Mouse (Mus musculus): ENCODE measurements at regions not wholly inside any gene's neighbourhood (a gene's known extent, or its start where the extent isn't known, plus 50 kb on each side); places are given as distances from the start of the nearest gene placed in this dataset.
"Not testable (repeated sequence)": the region's sequence is repeated elsewhere in the genome, so short reads cannot be mapped to it uniquely, and the experiment has no call there.

DNA sequence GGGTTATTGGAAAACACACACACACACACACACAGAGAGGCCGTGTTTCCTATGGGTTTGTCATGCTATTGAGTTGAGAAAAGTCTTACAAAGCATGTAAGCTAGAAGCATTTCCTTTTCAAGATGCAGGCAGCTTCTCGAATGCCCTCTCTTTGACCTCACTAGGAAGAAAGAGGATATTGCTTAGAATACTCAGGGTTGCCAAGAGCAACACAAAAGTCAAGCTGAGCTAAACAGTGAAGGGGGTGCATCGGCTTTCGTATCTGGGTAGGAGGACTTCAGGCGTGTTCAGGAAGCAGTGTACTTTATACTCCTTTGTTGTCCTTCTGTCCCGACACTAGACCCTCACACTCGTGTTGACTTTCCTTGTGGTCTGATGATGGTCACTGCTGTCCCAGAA, 246.5 kb downstream of the Prex1 start:
- no peaks in the 10 kb centered on the region for H3K36me3 ChIP-seq (ENCODE audit: control insufficient read depth, insufficient read depth)
- WGBS (ENCODE audit: insufficient replicate concordance) = 43% methylated on average over 7 of the region's 7 CpGs
- H3K27ac ChIP-seq (ENCODE audit: low read length) = no peak overlapping the region
- no peaks in the 10 kb centered on the region for H3K9me3 ChIP-seq (replicated peaks; ENCODE audit: control insufficient read depth, low read length)
- no peaks in the 10 kb centered on the region for H3K4me1 ChIP-seq (ENCODE audit: control insufficient read depth, low read depth, low read length)
- no peaks in the 10 kb centered on the region for H3K27me3 ChIP-seq (ENCODE audit: control insufficient read depth, insufficient read depth, low read depth, low read length)
- ATAC-seq (ENCODE audit: low read depth) = no peak
- no peak overlapping the region for H3K4me2 ChIP-seq (ENCODE audit: low read depth, low read length)
- no peak overlapping the region for H3K4me3 ChIP-seq (ENCODE audit: low read depth, low read length)
- H3K9ac ChIP-seq (ENCODE audit: low read depth, low read length) = no peak overlapping the region

DNA sequence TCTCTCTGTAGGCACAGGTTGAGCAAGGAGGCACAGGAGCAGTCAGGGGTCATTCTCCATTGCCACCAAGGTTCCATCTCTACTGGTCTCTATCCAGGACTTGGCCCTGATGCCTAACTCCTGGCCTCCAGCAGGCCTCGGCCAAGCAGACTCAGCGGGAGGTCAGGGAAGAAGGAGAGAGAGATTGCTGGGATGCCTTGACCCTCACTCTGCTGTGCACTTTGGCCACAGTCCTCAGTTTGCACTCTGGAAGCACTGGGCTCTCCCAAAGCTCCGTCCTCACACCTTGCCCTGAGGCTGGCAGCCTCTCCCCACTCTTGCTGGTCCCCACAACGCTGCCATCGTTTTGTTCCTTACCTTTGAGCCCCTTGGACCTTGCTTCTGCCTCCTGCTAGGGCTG, 248.1 kb downstream of the Prex1 start:
- Histone ChIP-seq H3K27me3 (ENCODE audit: control insufficient read depth, insufficient read depth, low read depth, low read length) (no peaks in the 10 kb centered on the region), H3K9ac (ENCODE audit: low read depth, low read length) (no peak overlapping the region), H3K9me3 (replicated peaks; ENCODE audit: control insufficient read depth, low read length) (no peaks in the 10 kb centered on the region), H3K27ac (ENCODE audit: low read length) (no peak overlapping the region), H3K36me3 (ENCODE audit: control insufficient read depth, insufficient read depth) (no peaks in the 10 kb centered on the region), H3K4me2 (ENCODE audit: low read depth, low read length) (no peak overlapping the region), H3K4me1 (ENCODE audit: control insufficient read depth, low read depth, low read length) (no peaks in the 10 kb centered on the region), H3K4me3 (ENCODE audit: low read depth, low read length) (no peak overlapping the region)
- no peak for ATAC-seq (ENCODE audit: low read depth)
- WGBS (ENCODE audit: insufficient replicate concordance) = 49% methylated on average over 5 of the region's 5 CpGs

DNA sequence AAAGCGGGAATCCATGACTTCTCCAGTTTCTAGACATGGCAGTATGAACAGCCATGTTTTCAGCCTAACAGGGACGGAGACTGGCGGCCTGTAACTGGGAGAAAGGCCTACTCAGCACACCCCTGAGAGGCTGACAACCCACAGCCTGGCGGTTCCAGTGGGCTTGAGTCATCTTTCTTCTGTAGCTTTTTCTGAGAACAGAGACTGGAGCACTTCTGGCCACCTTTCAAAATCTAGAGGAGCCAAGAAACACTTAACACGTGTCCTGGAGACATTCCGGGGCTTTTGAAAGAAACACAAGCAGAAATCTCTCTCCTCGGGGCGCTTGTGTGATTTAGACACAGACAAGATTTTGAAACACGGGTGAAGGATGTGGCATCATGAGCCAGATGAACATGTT, 250.1 kb downstream of the Prex1 start:
- Histone ChIP-seq H3K4me3 (ENCODE audit: low read depth, low read length) (no peak overlapping the region), H3K4me1 (ENCODE audit: control insufficient read depth, low read depth, low read length) (no peaks in the 10 kb centered on the region), H3K9me3 (replicated peaks; ENCODE audit: control insufficient read depth, low read length) (no peaks in the 10 kb centered on the region), H3K27ac (ENCODE audit: low read length) (no peak overlapping the region), H3K36me3 (ENCODE audit: control insufficient read depth, insufficient read depth) (no peaks in the 10 kb centered on the region), H3K4me2 (ENCODE audit: low read depth, low read length) (no peak overlapping the region), H3K27me3 (ENCODE audit: control insufficient read depth, insufficient read depth, low read depth, low read length) (no peaks in the 10 kb centered on the region), H3K9ac (ENCODE audit: low read depth, low read length) (no peak overlapping the region)
- ATAC-seq (ENCODE audit: low read depth) = no peak
- WGBS (ENCODE audit: insufficient replicate concordance) = 64% methylated on average over 9 of the region's 9 CpGs

DNA sequence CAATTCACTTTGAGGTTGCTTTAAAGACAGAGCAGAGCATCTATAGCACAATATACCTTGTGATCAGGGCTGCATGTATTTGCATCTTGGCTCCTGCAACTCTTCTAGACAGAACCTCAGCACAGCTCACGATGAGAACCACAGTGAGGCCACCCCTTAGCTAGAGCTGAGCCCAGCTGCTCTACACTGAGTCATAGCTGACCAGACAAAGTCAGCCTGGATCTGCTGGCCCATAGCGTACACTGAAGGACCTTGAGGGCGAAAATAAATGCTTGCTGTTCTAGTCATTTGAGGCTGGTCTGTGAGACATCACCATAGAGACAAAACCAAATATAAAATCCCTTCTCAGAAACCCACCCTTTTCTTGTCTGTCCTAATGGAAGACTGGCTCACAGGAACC, 251.7 kb downstream of the Prex1 start:
- Histone ChIP-seq H3K4me2 (ENCODE audit: low read depth, low read length) (no peak overlapping the region), H3K4me3 (ENCODE audit: low read depth, low read length) (no peak overlapping the region), H3K36me3 (ENCODE audit: control insufficient read depth, insufficient read depth) (no peaks in the 10 kb centered on the region), H3K27ac (ENCODE audit: low read length) (no peak overlapping the region), H3K9ac (ENCODE audit: low read depth, low read length) (no peak overlapping the region), H3K27me3 (ENCODE audit: control insufficient read depth, insufficient read depth, low read depth, low read length) (no peaks in the 10 kb centered on the region), H3K4me1 (ENCODE audit: control insufficient read depth, low read depth, low read length) (no peaks in the 10 kb centered on the region), H3K9me3 (replicated peaks; ENCODE audit: control insufficient read depth, low read length) (no peaks in the 10 kb centered on the region)
- 66% methylated on average over 3 of the region's 3 CpGs for WGBS (ENCODE audit: insufficient replicate concordance)
- ATAC-seq (ENCODE audit: low read depth) = no peak

DNA sequence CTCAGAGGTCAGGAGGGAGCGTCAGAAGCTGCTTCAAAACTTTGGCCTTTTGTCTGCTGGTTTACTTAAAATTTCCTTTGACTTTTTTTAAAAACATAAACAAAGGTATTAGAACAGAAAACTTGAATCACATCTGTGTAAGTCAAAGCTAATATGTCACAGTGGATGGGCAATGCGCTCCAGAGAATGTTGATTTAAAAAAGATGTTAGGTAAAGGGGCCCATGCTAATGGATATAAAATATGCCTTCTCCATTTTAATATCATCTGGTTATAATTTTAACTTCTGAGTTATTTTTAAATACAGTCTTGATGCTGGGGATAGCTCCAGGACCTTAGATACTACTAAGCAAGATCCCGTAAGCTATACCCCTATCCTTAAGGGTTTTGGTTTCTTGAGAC, 252.5 kb downstream of the Prex1 start:
- no peaks in the 10 kb centered on the region for H3K4me1 ChIP-seq (ENCODE audit: control insufficient read depth, low read depth, low read length)
- H3K4me2 ChIP-seq (ENCODE audit: low read depth, low read length) = no peak overlapping the region
- WGBS (ENCODE audit: insufficient replicate concordance) = 78% methylated on average over 3 of the region's 3 CpGs
- no peak overlapping the region for H3K4me3 ChIP-seq (ENCODE audit: low read depth, low read length)
- H3K36me3 ChIP-seq (ENCODE audit: control insufficient read depth, insufficient read depth) = no peaks in the 10 kb centered on the region
- H3K9me3 ChIP-seq (replicated peaks; ENCODE audit: control insufficient read depth, low read length) = no peaks in the 10 kb centered on the region
- ATAC-seq (ENCODE audit: low read depth) = no peak
- H3K27me3 ChIP-seq (ENCODE audit: control insufficient read depth, insufficient read depth, low read depth, low read length) = no peaks in the 10 kb centered on the region
- no peak overlapping the region for H3K9ac ChIP-seq (ENCODE audit: low read depth, low read length)
- no peak overlapping the region for H3K27ac ChIP-seq (ENCODE audit: low read length)

DNA sequence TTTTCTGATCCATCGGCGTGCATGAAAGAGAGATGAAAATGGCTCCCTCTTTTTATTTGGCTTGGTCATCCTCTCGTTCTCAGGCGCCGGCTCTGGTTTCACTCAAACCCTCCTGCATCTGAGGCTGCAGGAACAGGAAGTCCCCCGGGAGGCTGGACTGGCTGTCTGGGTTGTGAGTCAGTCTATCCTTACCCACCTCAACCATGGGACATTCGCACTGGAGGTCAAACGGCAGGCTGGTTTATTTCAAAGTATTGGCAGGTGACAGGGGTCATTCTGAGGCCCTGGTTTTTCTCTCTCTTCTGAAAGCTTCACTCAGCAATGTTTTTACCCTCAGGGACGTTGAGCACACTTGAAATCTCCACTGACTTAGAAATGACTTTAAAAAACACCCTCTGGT, 253.7 kb downstream of the Prex1 start:
- H3K9me3 ChIP-seq (replicated peaks; ENCODE audit: control insufficient read depth, low read length) = no peaks in the 10 kb centered on the region
- H3K9ac ChIP-seq (ENCODE audit: low read depth, low read length) = no peak overlapping the region
- no peaks in the 10 kb centered on the region for H3K4me1 ChIP-seq (ENCODE audit: control insufficient read depth, low read depth, low read length)
- H3K4me2 ChIP-seq (ENCODE audit: low read depth, low read length) = no peak overlapping the region
- no peak for ATAC-seq (ENCODE audit: low read depth)
- no peaks in the 10 kb centered on the region for H3K36me3 ChIP-seq (ENCODE audit: control insufficient read depth, insufficient read depth)
- H3K4me3 ChIP-seq (ENCODE audit: low read depth, low read length) = no peak overlapping the region
- H3K27me3 ChIP-seq (ENCODE audit: control insufficient read depth, insufficient read depth, low read depth, low read length) = no peaks in the 10 kb centered on the region
- 22% methylated on average over 9 of the region's 9 CpGs for WGBS (ENCODE audit: insufficient replicate concordance)
- no peak overlapping the region for H3K27ac ChIP-seq (ENCODE audit: low read length)

DNA sequence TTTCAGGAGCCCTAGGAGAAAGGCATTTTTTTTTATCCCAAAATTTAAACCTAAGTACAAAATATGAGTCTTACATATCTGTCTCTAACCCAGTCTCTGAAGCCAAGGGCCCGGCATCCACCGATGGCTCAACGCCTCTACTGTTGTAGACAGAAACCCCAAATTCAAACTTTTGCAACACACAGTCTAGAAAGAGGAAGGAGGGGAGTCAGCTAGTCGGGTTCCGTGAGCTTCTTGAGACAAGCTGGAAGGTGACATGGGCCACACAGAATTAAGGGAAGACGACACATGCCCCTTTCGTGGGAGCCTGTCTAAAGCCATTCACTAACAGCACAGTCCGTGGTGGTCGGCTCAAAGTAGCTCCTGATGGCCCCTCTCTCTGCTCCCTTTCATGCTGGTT, 254.7 kb downstream of the Prex1 start:
- 31% methylated on average over 9 of the region's 9 CpGs for WGBS (ENCODE audit: insufficient replicate concordance)
- H3K9me3 ChIP-seq (replicated peaks; ENCODE audit: control insufficient read depth, low read length) = no peaks in the 10 kb centered on the region
- no peak overlapping the region for H3K9ac ChIP-seq (ENCODE audit: low read depth, low read length)
- no peak overlapping the region for H3K4me3 ChIP-seq (ENCODE audit: low read depth, low read length)
- no peaks in the 10 kb centered on the region for H3K36me3 ChIP-seq (ENCODE audit: control insufficient read depth, insufficient read depth)
- H3K4me1 ChIP-seq (ENCODE audit: control insufficient read depth, low read depth, low read length) = no peaks in the 10 kb centered on the region
- H3K27me3 ChIP-seq (ENCODE audit: control insufficient read depth, insufficient read depth, low read depth, low read length) = no peaks in the 10 kb centered on the region
- H3K27ac ChIP-seq (ENCODE audit: low read length) = no peak overlapping the region
- ATAC-seq (ENCODE audit: low read depth) = no peak
- no peak overlapping the region for H3K4me2 ChIP-seq (ENCODE audit: low read depth, low read length)

DNA sequence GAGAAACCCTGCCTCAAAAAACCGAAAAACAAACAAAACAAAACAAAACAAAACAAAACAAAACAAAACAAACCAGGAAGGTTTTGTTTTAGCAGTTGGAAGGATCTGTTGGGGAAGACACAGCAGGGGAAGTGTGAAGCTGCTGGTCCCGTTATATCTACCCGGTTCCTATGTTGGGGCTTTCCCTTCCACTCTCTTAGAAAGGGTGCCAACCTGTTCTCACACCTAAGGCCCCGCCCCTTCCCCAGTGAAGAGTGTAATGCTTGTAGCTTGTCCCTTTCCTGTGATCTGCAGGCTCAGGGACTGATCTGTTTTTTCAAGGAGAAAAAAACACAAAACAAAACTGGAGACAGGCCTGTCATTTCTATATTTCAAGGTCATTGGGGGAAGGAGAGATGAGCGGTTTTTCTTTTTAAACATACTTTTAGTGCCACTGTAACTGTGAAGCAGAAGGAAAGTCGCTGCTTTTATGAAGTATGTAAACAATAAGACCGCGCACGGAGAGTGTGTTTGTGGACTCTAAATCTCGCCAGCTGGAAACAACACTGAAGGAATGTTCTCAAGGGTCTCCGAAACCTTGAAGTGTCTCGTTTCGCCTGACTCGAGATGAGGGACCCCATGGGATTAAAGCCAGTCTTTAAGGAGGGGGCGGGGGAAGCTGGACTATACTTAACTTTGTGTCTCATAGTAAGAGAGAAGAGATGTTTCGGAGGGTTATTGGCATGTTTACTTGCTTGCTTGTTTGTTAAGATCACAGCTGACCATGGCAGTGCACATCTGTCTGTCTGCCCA, 256.1 kb downstream of the Prex1 start:
- Histone ChIP-seq H3K4me3 (ENCODE audit: low read depth, low read length) (no peak overlapping the region), H3K9me3 (replicated peaks; ENCODE audit: control insufficient read depth, low read length) (no peaks in the 10 kb centered on the region), H3K36me3 (ENCODE audit: control insufficient read depth, insufficient read depth) (no peaks in the 10 kb centered on the region), H3K4me1 (ENCODE audit: control insufficient read depth, low read depth, low read length) (no peaks in the 10 kb centered on the region), H3K27me3 (ENCODE audit: control insufficient read depth, insufficient read depth, low read depth, low read length) (no peaks in the 10 kb centered on the region), H3K9ac (ENCODE audit: low read depth, low read length) (no peak overlapping the region), H3K27ac (ENCODE audit: low read length) (no peak overlapping the region), H3K4me2 (ENCODE audit: low read depth, low read length) (no peak overlapping the region)
- 65% methylated on average over 16 of the region's 16 CpGs for WGBS (ENCODE audit: insufficient replicate concordance)
- no peak for ATAC-seq (ENCODE audit: low read depth)

DNA sequence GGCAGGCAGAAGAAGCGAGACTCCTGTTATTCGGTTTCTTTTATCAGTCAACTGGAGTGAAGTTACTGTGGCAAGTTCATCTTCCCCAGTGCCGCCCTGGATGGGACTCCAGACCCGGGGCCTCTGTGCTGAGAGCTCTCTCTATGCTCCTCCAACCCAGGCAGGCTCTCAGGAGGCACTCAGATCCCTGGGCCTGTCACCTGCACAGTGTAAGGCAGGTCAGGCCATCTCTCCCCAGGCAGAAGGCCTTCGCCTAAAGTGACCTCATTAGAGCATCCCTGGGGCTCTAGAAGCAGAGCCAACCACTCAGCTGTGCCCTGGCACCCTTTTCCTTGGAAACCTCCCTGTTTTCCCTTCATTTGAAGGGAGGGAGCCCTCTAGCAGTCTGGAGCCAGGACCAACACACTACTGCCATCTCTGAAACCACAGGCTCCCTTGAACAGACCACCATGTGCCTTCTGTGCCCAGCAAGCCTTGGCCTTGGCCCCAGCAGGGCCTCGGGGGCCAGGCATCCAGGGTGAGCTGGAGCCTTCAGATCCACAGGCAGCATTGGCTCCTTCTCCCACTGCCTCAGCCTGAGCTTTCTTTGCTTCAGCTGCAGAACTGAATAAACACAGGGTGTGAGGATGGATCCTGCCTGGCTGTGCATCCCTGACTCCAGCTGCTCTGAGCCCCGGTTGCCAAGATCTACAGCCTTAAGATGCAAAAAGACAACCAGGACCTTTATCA, 259.3 kb downstream of the Prex1 start:
- not testable (repeated sequence) for H3K4me2 ChIP-seq (ENCODE audit: low read depth, low read length); H3K27me3 ChIP-seq (ENCODE audit: control insufficient read depth, insufficient read depth, low read depth, low read length); ATAC-seq (ENCODE audit: low read depth); H3K36me3 ChIP-seq (ENCODE audit: control insufficient read depth, insufficient read depth); H3K9me3 ChIP-seq (replicated peaks; ENCODE audit: control insufficient read depth, low read length); H3K9ac ChIP-seq (ENCODE audit: low read depth, low read length); H3K27ac ChIP-seq (ENCODE audit: low read length); H3K4me3 ChIP-seq (ENCODE audit: low read depth, low read length); H3K4me1 ChIP-seq (ENCODE audit: control insufficient read depth, low read depth, low read length)
- 62% methylated on average over 2 of the region's 7 CpGs for WGBS (ENCODE audit: insufficient replicate concordance)
